Mouse (Mus musculus) liver, embryonic 11.5 days (tissue): ENCODE measurements around the gene Olfr183. TPM values are rescaled to one million over a fixed set of nuclear protein-coding genes. Genes with fewer than 3 reads are reported as not detected.
"Not testable (repeated sequence)": the region's sequence is repeated elsewhere in the genome, so short reads cannot be mapped to it uniquely, and the experiment has no call there.

Source experiments
- ATAC-seq: fragments of 200-750 bp; cut with Nextera tagmentation; replicated peaks from 2 replicates; pipeline ENCODE4 v1.8.0; 2017; ENCODE audit warnings: moderate number of reproducible peaks, mild to moderate bottlenecking, moderate TSS enrichment, moderate library complexity; ENCODE audit not compliant: low FRiP score
- DNase-seq: peaks from one replicate; pipeline ENCODE4 v3.0.0-alpha.2; 2017; ENCODE audit warnings: low spot score
- H3K27ac ChIP-seq: fragments of 300-500 bp; sonication (generic); 2 replicates; pipeline ENCODE4 v1.5.1; 2014; ENCODE audit warnings: mild to moderate bottlenecking, low read depth, low read length, control low read depth
- H3K27me3 ChIP-seq: fragments of 300-500 bp; sonication (generic); replicated peaks from 2 replicates; pipeline ENCODE4 v1.6.1; 2014; ENCODE audit warnings: low read length, mixed read lengths; ENCODE audit not compliant: control insufficient read depth, insufficient read depth
- H3K36me3 ChIP-seq: fragments of 300-500 bp; sonication (generic); 2 replicates; pipeline ENCODE4 v1.6.1; 2014; ENCODE audit warnings: mild to moderate bottlenecking, low read length, moderate library complexity, mixed read lengths; ENCODE audit not compliant: control insufficient read depth, insufficient read depth
- H3K4me1 ChIP-seq: fragments of 300-500 bp; sonication (generic); replicated peaks from 2 replicates; pipeline ENCODE4 v1.6.1; 2014; ENCODE audit warnings: low read length, mixed read lengths; ENCODE audit not compliant: control insufficient read depth, insufficient read depth
- H3K4me2 ChIP-seq: fragments of 300-500 bp; sonication (generic); 2 replicates; pipeline ENCODE4 v1.6.1; 2014; ENCODE audit warnings: mild to moderate bottlenecking, control low read depth, moderate library complexity
- H3K4me3 ChIP-seq: fragments of 300-500 bp; sonication (generic); 2 replicates; pipeline ENCODE4 v1.5.1; 2014; ENCODE audit warnings: low read depth, low read length, control low read depth
- H3K9ac ChIP-seq: fragments of 300-500 bp; sonication (generic); 2 replicates; pipeline ENCODE4 v1.6.1; 2014; ENCODE audit warnings: low read depth, low read length, control low read depth
- H3K9me3 ChIP-seq: fragments of 300-500 bp; sonication (generic); 2 replicates; pipeline ENCODE4 v1.6.1; 2016; ENCODE audit warnings: low read length, inconsistent platforms, mixed read lengths; ENCODE audit not compliant: control insufficient read depth
- WGBS: fragments of 180-500 bp; shearing (Covaris S2); extraction: QIAGEN DNeasy Blood & Tissue Kit; methylation state at CpG from one replicate; pipeline ENCODE4 v1.1.7; 2014; 5-methylcytosine and 5-hydroxymethylcytosine counted together
- polyA plus RNA-seq: library from polyadenylated mRNA; unstranded; fragments of >200 nt; fragmentation: Nextera tagmentation; extraction: Ambion mirVana; gene quantifications from 2 replicates; pipeline ENCODE4 v1.2.1, GENCODE M21; 2014

Gene Olfr183
- polyA plus RNA-seq = not detected in 2 replicates

GRCm38 (mm10) chr16:58995057-58995456, at the start of gene Olfr183:
Olfr183 (plus strand) TSS chr16:58995357.
- Histone ChIP-seq H3K27me3 (no peaks in the 10 kb centered on the region), H3K9me3 (no peaks in the 10 kb centered on the region), H3K4me1 (no peaks in the 10 kb centered on the region), H3K27ac (no peak within 1 kb of the TSS), H3K36me3 (no peaks in the 10 kb centered on the region), H3K4me2 (no peak within 1 kb of the TSS), H3K9ac (no peak within 1 kb of the TSS), H3K4me3 (no peak within 1 kb of the TSS)
- ATAC-seq = no peak
- no peak for DNase-seq
- WGBS = 62% methylated on average over 2 of the region's 2 CpGs

GRCm38 (mm10) chr16:59007146-59007545, 12.0 kb downstream of the Olfr183 start:
- no peak overlapping the region for H3K9ac ChIP-seq
- no peaks in the 10 kb centered on the region for H3K9me3 ChIP-seq
- H3K27me3 ChIP-seq = no peaks in the 10 kb centered on the region
- no peak overlapping the region for H3K4me2 ChIP-seq
- no peak overlapping the region for H3K4me3 ChIP-seq
- H3K4me1 ChIP-seq = no peaks in the 10 kb centered on the region
- DNase-seq = no peak
- ATAC-seq = no peak
- no peaks in the 10 kb centered on the region for H3K36me3 ChIP-seq
- no peak overlapping the region for H3K27ac ChIP-seq

- ATAC-seq (no peak), DNase-seq (no peak)
- Histone ChIP-seq H3K4me1 (no peaks in the 10 kb centered on the region), H3K4me2 (no peak overlapping the region), H3K27me3 (no peaks in the 10 kb centered on the region), H3K9ac (no peak overlapping the region), H3K36me3 (no peaks in the 10 kb centered on the region), H3K4me3 (no peak overlapping the region), H3K9me3 (no peaks in the 10 kb centered on the region), H3K27ac (no peak overlapping the region)
- 55% methylated on average over 2 of the region's 2 CpGs for WGBS
Observed at GRCm38 (mm10) chr16:59013357-59014018, 18.3 kb downstream of the Olfr183 start.

GRCm38 (mm10) chr16:59030191-59030590, 35.0 kb downstream of the Olfr183 start, which contains the start of gene Olfr186:
Olfr186 (minus strand) TSS chr16:59030291.
- no peaks in the 10 kb centered on the region for H3K36me3 ChIP-seq
- H3K4me3 ChIP-seq = no peak within 1 kb of the TSS
- H3K27ac ChIP-seq = no peak within 1 kb of the TSS
- H3K9me3 ChIP-seq = no peaks in the 10 kb centered on the region
- no peak for ATAC-seq
- DNase-seq = no peak
- no peaks in the 10 kb centered on the region for H3K27me3 ChIP-seq
- H3K4me2 ChIP-seq = no peak within 1 kb of the TSS
- 88% methylated on average over 4 of the region's 4 CpGs for WGBS
- H3K4me1 ChIP-seq = no peaks in the 10 kb centered on the region
- H3K9ac ChIP-seq = no peak within 1 kb of the TSS

DNA sequence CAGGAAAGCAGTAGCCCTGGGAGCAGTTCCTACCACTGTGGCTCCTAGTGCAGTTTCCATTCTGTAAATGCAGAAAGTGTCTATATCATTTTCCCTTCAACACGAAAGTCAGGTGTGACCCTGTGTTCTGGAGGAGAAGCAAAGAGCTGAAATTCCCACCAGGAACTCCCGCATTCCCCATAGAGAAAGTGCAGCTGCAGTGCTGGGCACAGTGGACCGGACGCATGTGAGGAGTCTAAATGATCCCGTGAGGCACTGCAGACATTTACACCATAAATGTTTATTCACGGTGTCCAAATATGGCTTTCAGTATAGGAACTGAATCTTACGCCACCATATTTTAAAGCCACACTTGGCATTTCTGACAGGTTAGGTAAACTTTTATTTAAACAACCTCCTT, 44.6 kb downstream of the Olfr183 start, which contains the start of gene Olfr187:
Olfr187 (minus strand) TSS at position 58 of the 400 bp plus-strand sequence.
- no peak within 1 kb of the TSS for H3K9ac ChIP-seq
- no peaks in the 10 kb centered on the region for H3K27me3 ChIP-seq
- H3K4me1 ChIP-seq = no peaks in the 10 kb centered on the region
- no peak within 1 kb of the TSS for H3K4me3 ChIP-seq
- 0 out of 2 replicates have a peak, but pooled peaks cover 3% of the 10 kb centered on the region for H3K9me3 ChIP-seq
- no peak within 1 kb of the TSS for H3K4me2 ChIP-seq
- DNase-seq = no peak
- H3K27ac ChIP-seq = no peak within 1 kb of the TSS
- H3K36me3 ChIP-seq = no peaks in the 10 kb centered on the region
- ATAC-seq = no peak
- 88% methylated on average over 7 of the region's 7 CpGs for WGBS

DNA sequence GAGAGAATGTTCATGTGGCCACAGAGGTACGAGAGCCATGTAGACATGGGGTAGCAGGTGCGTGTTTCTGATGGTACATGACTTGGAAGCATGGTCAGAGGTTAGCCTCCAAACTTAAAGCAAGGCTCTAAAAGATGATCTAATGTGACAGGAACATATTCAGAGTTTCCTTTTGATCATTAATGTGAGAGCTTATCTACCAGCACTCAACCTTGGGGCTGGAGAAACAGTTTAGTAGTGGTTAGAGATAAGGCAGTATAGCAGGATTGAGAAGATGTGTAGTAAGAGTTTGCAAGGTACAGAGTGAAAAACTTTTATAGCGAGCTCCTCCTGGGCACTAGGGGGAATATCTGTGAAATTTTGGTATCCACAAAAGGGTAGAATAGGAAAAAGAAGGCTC, 50.7 kb downstream of the Olfr183 start:
- Histone ChIP-seq H3K9ac (no peak overlapping the region), H3K9me3 (0 out of 2 replicates have a peak, but pooled peaks cover 2% of the 10 kb centered on the region), H3K27me3 (no peaks in the 10 kb centered on the region), H3K4me1 (no peaks in the 10 kb centered on the region), H3K36me3 (no peaks in the 10 kb centered on the region), H3K4me2 (no peak overlapping the region), H3K4me3 (no peak overlapping the region), H3K27ac (no peak overlapping the region)
- DNase-seq (no peak), ATAC-seq (no peak)
- 76% methylated on average over 3 of the region's 3 CpGs for WGBS

DNA sequence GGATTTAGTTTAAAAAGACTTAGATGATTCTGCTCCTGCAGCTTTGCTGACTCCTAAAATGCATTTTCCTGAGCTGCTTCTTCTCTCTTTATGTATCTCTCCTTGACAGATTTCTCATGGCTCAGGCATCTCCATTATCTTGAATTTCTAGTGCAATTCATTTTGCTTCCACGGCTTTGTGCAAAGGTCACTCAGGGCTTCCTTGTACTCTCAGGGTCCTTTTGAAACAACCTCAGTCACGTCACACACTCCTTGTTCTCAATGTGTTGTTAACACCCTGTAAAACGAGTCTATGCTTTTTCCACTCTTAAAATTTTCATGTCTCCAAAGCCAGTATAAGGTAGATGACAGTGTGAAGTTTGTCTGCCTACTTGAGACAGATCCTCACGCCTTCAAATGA, 52.4 kb downstream of the Olfr183 start:
- H3K27ac ChIP-seq = no peak overlapping the region
- no peaks in the 10 kb centered on the region for H3K4me1 ChIP-seq
- no peak for ATAC-seq
- no peak overlapping the region for H3K4me3 ChIP-seq
- 63% methylated on average over 4 of the region's 4 CpGs for WGBS
- H3K4me2 ChIP-seq = no peak overlapping the region
- no peaks in the 10 kb centered on the region for H3K9me3 ChIP-seq
- DNase-seq = no peak
- H3K9ac ChIP-seq = no peak overlapping the region
- H3K36me3 ChIP-seq = no peaks in the 10 kb centered on the region
- H3K27me3 ChIP-seq = no peaks in the 10 kb centered on the region

DNA sequence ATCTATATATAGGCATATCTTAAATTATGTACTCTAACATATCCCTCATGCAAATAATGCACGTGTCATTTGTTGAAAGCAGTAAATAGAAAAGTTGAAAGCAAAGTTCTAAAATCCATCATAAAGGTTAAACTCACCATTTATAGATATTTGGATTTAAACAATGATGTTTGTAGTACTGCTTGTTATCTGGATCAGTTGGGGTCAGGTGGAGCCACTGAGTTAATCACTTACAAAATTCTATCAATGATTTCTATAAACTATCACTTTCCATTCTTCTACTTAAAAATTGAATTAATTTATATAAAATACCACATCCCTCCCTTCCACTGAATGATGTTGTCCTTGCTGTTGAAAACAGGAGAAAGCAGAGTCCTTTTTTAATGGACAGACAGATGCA, 53.7 kb downstream of the Olfr183 start:
- H3K36me3 ChIP-seq = no peaks in the 10 kb centered on the region
- no peak overlapping the region for H3K9ac ChIP-seq
- H3K27me3 ChIP-seq = no peaks in the 10 kb centered on the region
- no peak for ATAC-seq
- no peak overlapping the region for H3K4me3 ChIP-seq
- 56% methylated on average over 1 of the region's 1 CpGs for WGBS
- DNase-seq = no peak
- H3K27ac ChIP-seq = no peak overlapping the region
- no peaks in the 10 kb centered on the region for H3K4me1 ChIP-seq
- no peak overlapping the region for H3K4me2 ChIP-seq
- no peaks in the 10 kb centered on the region for H3K9me3 ChIP-seq

DNA sequence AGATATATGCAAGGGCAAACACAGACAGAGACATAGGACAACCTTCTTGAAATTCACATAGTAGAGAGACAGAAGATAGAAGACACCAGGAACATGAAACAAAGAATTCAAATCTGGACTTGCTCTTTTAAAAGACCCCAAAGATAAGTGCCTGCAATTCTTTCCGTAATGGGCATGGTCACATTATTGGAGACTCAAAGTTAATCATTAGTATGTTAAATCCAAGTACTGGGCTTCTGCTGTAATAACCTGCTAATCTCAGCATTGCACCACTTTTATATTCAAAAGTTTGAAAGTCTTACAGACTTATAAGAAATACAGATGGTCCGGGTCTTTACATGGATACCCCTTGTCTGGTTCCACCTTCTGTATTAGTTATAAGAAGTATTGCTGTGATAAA, 54.1 kb downstream of the Olfr183 start:
- H3K4me3 ChIP-seq, H3K27ac ChIP-seq, H3K36me3 ChIP-seq, DNase-seq, H3K4me2 ChIP-seq, ATAC-seq, H3K9me3 ChIP-seq, H3K9ac ChIP-seq, H3K27me3 ChIP-seq, H3K4me1 ChIP-seq: not testable (repeated sequence)
- 87% methylated on average over 2 of the region's 2 CpGs for WGBS
